Mouse (Mus musculus): ENCODE measurements around the gene Gm9887. TPM values are rescaled to one million over a fixed set of nuclear protein-coding genes. Genes with fewer than 3 reads are reported as not detected.
A peak's percentile ranks its signal among the peaks of the same experiment; 100 is the strongest.
"Not testable (repeated sequence)": the region's sequence is repeated elsewhere in the genome, so short reads cannot be mapped to it uniquely, and the experiment has no call there.

Gm9887 gene
- polyA plus RNA-seq, 1 experiment from 2014 or later: 2.4 TPM

DNA sequence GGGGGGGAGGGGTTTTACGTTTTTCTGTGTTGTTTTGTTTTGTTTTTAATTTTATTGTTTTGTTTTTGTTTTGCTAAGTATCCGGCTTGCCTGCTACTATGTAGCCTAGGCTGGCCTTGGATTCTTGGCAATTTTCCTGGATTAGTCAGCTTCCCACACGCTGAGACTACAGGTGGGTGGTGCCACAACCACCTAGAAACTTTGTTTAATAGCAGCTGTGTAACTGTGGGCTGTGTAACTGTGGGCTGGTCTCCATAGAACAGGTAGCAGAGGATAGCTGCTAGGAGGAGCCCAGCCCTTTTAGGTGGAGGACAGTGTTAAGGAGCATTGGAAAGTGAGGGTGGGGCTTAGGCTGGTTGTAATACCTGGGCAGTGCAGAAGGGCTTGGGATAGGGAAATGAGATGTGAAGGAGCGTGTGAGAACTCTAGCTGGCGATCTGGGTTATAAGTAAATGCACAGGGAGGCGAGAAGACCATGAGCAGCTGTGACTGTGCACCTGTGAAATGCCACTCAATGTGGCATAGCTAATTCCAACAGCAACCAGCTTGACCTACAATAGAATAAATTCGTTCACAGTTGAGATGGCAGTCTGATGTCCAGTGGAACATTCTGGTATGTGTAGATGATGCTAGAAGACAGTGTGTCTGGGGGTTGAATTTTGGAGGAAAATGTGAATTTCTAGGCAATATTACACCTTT lies 17.9 kb upstream of the Gm9887 start:
- ATAC-seq (ENCODE audit: low FRiP score, low TSS enrichment): peak; percentile 69

DNA sequence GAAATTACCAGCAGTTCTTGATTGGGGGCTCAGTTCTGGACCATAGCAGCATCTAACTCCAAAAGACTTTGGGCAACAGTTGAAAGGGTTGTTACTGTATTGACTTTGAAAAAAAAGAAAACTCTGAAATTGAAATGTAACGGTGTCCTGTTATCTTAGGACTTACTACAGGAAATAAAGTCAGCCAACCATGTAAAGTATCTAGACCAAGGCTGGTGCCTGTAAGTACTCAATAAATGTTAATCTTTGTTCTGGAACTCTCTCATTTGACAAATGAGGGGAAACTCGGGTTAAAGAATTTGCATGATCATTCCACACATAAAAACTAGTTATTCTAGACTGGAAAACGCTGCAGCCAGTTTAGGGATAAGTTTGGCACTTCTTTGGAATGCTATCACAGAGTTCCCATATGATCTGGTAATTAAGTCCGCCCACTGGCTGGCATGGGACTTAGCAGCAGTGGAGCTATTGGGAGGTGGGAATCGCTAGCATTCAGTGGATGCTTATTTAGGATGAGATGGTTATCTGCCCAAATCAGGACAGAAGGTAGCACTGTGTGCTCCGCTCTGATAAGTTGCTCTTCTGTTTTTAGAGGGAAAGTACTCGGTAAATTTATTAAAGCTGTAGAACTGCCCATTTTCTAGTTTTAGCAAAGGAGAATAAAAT lies 17.1 kb upstream of the Gm9887 start:
- H3K4me2 ChIP-seq (replicated peaks; ENCODE audit: low read depth): no peak overlapping the region
- ATAC-seq (ENCODE audit: low FRiP score, low TSS enrichment): no peak
- H3K4me1 ChIP-seq (replicated peaks; ENCODE audit: control insufficient read depth, insufficient read depth): no peaks in the 10 kb centered on the region
- H3K9ac ChIP-seq (ENCODE audit: low read length): no peak overlapping the region
- H3K27ac ChIP-seq (replicated peaks): no peak overlapping the region
- H3K27me3 ChIP-seq (ENCODE audit: control insufficient read depth, insufficient read depth, low read length): no peaks in the 10 kb centered on the region
- WGBS: 54% methylated on average over 7 of the region's 7 CpGs
- no peaks in the 10 kb centered on the region for H3K36me3 ChIP-seq (ENCODE audit: control insufficient read depth, insufficient read depth, low read length)
- no peak overlapping the region for H3K4me3 ChIP-seq (ENCODE audit: low read depth, low read length)
- no peak for DNase-seq (ENCODE audit: low spot score)
- no peaks in the 10 kb centered on the region for H3K9me3 ChIP-seq (ENCODE audit: control insufficient read depth, low read length)
- TF ChIP-seq CTCF (IDR thresholded peaks at IDR 0.05; ENCODE audit: low read depth) (no peak), EP300 (optimal IDR thresholded peaks at IDR 0.05) (no peak)

More for the DNA sequence above, 17.9 kb upstream of the Gm9887 start:
- Histone ChIP-seq H3K9ac (ENCODE audit: low read length) (no peak overlapping the region), H3K4me2 (replicated peaks; ENCODE audit: low read depth) (no peak overlapping the region), H3K36me3 (ENCODE audit: control insufficient read depth, insufficient read depth, low read length) (no peaks in the 10 kb centered on the region), H3K4me1 (replicated peaks; ENCODE audit: control insufficient read depth, insufficient read depth) (no peaks in the 10 kb centered on the region), H3K4me3 (ENCODE audit: low read depth, low read length) (no peak overlapping the region), H3K27me3 (ENCODE audit: control insufficient read depth, insufficient read depth, low read length) (no peaks in the 10 kb centered on the region), H3K9me3 (ENCODE audit: control insufficient read depth, low read length) (no peaks in the 10 kb centered on the region), H3K27ac (replicated peaks) (no peak overlapping the region)
- TF ChIP-seq CTCF (IDR thresholded peaks at IDR 0.05; ENCODE audit: low read depth) (no peak), EP300 (optimal IDR thresholded peaks at IDR 0.05) (no peak)
- DNase-seq (ENCODE audit: low spot score): no peak
- 64% methylated on average over 7 of the region's 7 CpGs for WGBS

DNA sequence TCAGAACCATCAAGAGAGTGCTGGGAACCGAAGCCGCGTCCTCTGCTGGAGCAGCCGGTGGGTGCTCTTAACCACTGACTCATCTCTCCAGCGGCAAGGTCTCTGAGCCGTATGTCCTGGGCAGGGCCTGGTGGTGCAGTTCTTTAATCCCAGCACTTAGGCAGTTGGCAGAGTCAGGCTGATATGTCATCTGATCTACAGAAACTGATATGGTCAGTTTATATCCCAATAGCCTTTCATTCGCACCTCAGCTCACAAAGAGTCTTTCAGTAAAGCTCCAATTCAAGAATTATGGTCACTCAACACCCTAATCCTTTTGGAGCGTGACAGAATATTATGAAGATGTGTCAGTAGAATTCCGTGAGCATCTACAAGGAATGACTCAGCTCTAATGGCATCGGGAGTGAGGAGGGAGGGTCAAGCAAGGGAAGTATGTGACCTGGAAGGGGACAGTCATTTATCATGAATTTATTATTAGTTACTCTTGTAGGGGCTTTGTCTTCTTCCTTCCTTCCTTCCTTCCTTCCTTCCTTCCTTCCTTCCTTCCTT lies 16.1 kb upstream of the Gm9887 start:
- no peak for DNase-seq (ENCODE audit: low spot score)
- 83% methylated on average over 10 of the region's 10 CpGs for WGBS
- TF ChIP-seq EP300 (optimal IDR thresholded peaks at IDR 0.05) (no peak), CTCF (IDR thresholded peaks at IDR 0.05; ENCODE audit: low read depth) (no peak)
- no peaks in the 10 kb centered on the region for H3K9me3 ChIP-seq (ENCODE audit: control insufficient read depth, low read length)
- no peaks in the 10 kb centered on the region for H3K36me3 ChIP-seq (ENCODE audit: control insufficient read depth, insufficient read depth, low read length)
- ATAC-seq (ENCODE audit: low FRiP score, low TSS enrichment): no peak
- H3K4me3 ChIP-seq (ENCODE audit: low read depth, low read length): no peak overlapping the region
- H3K27me3 ChIP-seq (ENCODE audit: control insufficient read depth, insufficient read depth, low read length): no peaks in the 10 kb centered on the region
- no peak overlapping the region for H3K4me2 ChIP-seq (replicated peaks; ENCODE audit: low read depth)
- H3K4me1 ChIP-seq (replicated peaks; ENCODE audit: control insufficient read depth, insufficient read depth): no peaks in the 10 kb centered on the region
- H3K27ac ChIP-seq (replicated peaks): no peak overlapping the region
- H3K9ac ChIP-seq (ENCODE audit: low read length): no peak overlapping the region

DNA sequence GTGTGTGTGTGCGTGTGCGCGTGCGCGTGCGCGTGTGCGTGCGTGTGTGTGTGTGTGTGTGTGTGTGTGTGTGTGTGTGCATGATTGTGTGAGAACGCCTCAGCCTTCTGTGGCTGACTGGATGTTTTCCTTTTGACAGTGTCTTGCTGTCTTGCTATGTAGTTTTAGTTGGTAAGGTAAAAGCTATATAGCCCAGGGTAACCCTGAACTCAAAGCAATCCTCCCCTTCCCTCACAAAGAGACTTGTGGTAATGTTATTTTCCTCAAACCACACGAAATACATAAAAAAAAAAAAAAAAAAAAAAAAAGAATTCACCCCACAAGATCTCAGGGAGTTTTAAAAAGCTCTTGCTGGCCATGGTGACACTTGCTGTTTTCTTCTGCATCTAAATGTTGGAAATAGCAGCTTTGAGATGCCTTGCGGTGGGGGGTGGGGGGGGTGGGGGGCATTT lies 14.0 kb upstream of the Gm9887 start:
- H3K9me3 ChIP-seq (ENCODE audit: control insufficient read depth, low read length); H3K27me3 ChIP-seq (ENCODE audit: control insufficient read depth, insufficient read depth, low read length); H3K27ac ChIP-seq (replicated peaks); H3K4me3 ChIP-seq (ENCODE audit: low read depth, low read length); H3K9ac ChIP-seq (ENCODE audit: low read length); DNase-seq (ENCODE audit: low spot score); H3K4me2 ChIP-seq (replicated peaks; ENCODE audit: low read depth); H3K36me3 ChIP-seq (ENCODE audit: control insufficient read depth, insufficient read depth, low read length); ATAC-seq (ENCODE audit: low FRiP score, low TSS enrichment); H3K4me1 ChIP-seq (replicated peaks; ENCODE audit: control insufficient read depth, insufficient read depth): not testable (repeated sequence)
- WGBS: 68% methylated on average over 3 of the region's 12 CpGs

DNA sequence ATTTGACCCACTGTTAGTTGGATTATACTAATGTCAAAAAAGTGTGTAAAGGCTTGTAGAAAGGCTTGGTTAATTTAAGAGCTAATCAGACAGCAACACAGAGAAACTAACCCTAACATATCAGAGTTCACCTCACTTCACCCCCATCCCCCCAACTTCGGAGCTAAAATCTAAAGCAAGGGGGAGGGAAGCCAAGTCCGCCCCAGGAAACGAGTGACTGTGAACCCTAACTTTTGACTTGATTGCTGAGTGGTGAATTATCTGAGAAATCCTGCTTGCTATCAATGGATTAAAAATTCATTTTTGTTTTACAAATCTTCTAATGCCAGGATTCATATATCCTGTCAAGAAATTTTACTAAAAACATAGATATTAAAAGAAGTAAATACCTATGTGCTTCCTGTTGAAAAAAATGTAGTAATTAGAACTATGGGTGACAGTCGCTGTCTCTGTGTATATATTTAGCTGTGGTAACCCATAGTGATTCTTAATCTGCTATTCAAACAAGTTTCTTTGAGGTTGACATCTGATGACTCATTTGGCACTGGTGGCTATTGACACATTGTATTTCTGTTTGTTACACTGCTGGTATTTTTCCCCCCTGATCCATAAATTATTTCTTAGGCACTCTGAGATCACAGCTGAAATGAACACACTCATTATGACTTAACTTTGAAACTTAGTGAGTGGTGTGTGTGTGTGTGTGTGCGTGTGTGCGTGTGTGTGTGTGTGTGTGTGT lies 13.5 kb upstream of the Gm9887 start:
- ATAC-seq (ENCODE audit: low FRiP score, low TSS enrichment) (peak; percentile 78), DNase-seq (ENCODE audit: low spot score) (no peak)
- H3K27ac ChIP-seq (replicated peaks): no peak overlapping the region
- 73% methylated on average over 6 of the region's 6 CpGs for WGBS
- no peaks in the 10 kb centered on the region for H3K36me3 ChIP-seq (ENCODE audit: control insufficient read depth, insufficient read depth, low read length)
- no peaks in the 10 kb centered on the region for H3K4me1 ChIP-seq (replicated peaks; ENCODE audit: control insufficient read depth, insufficient read depth)
- H3K9ac ChIP-seq (ENCODE audit: low read length): no peak overlapping the region
- no peak for TF ChIP-seq EP300 (optimal IDR thresholded peaks at IDR 0.05)
- TF ChIP-seq CTCF (IDR thresholded peaks at IDR 0.05; ENCODE audit: low read depth): no peak
- H3K4me3 ChIP-seq (ENCODE audit: low read depth, low read length): no peak overlapping the region
- no peaks in the 10 kb centered on the region for H3K9me3 ChIP-seq (ENCODE audit: control insufficient read depth, low read length)
- H3K4me2 ChIP-seq (replicated peaks; ENCODE audit: low read depth): no peak overlapping the region
- H3K27me3 ChIP-seq (ENCODE audit: control insufficient read depth, insufficient read depth, low read length): no peaks in the 10 kb centered on the region

Measured in stomach, postnatal 0 days (tissue).